Mouse (Mus musculus): ENCODE data around the gene Cd47. TPM values are rescaled to one million over a fixed set of nuclear protein-coding genes. Genes with fewer than 3 reads are reported as not detected.

Gene Cd47
- total RNA-seq, 2 experiments from 2014 or later = 23.3 to 28.9 TPM

DNA sequence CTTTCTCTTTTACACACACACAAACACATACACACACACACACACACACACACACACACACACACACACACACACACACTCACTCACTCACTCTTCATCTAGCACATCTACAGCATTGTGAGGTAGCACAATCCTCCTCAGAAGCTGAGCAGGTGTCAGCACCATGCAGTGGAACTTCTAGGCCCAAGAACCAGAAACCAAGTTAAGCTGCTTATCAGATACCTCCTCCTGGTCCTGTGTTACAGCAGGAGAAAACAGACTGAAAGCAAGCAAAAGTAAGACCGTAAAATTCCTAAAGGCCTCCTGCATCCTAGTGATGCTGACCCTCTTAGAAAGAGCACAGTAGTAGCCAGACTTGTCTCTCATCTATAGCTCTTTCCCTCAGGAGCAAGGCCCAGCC lies 67.9 kb downstream of the Cd47 start:
- DNase-seq = no peak

GRCm38 (mm10) chr16:49873918-49874317 lies 73.6 kb downstream of the Cd47 start:
- DNase-seq = no peak

DNA sequence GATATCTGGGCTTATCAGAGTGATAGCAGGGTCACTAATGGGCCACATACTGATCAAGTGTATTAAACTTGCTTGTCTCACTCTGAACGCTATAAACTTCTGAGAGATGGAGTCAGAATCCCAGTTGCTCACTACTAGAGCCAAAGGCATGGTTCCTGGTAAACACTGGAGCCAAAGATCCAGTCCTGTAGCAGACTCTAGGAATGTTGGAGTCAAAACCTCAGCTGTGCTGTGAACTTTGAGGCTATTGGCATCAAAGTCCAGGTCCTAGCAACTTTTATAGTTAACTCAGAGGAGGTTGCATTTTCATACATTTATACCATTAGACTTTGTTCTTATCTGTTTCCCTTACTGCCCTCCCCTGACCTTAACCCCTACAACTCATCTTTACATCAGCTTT lies 74.2 kb downstream of the Cd47 start:
- DNase-seq = no peak

DNA sequence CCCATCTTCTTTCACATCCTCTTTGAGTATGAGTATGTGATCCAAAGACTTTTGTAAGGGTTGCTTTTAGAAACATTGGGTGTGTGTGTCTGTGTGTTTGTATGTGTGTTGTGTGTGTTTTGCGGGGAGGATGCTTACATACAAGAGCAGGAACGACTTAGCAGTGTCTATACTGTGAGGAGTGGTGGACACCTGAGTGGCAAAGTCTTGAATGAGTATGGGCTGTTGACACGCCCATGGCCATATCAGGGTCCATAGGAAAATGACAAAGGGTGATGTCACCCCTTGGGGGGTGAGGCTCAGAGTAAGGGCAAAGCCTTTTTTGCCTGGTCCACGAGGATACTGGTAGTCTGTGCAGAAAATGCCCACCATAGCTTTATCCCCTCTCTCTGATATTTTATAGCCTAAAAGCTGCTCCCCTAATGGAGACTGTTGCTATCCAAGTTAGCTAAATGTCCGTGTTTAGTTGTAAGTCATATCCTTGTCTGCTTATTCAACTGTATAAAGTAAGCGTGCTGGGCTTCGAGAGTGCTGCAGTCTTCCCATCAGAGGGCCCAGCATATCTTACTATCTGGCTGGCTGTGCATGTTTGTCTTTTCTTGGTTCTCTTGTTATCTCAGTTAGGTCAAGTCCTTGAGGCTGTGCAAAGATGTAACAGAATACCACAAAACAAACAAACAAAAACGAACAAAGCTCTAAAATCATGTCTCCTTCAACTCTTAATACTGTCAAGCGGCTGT lies 76.1 kb downstream of the Cd47 start:
- no peak for DNase-seq

DNA sequence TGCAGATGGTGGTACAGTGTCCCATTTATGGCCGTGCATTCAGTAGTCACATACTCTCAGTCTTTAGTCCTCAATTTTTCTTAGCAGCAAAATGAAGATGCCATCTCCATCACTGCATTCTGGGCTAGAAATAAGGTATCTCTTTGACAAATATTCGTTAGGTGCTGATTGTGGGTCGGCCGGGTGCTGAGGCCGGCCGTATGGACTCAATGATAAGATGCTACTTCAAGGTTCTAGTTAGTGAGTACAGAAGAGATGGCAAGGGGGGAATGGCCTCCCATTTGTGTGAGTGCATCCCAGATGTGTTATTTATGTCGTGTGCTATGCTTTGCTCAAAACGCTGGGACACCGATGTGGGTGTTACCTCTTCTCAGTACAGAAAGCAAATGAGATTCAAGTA lies 76.9 kb downstream of the Cd47 start:
- DNase-seq = no peak

GRCm38 (mm10) chr16:49878051-49878450 lies 77.7 kb downstream of the Cd47 start:
- DNase-seq = no peak

- no peak for DNase-seq
Observed at GRCm38 (mm10) chr16:49886403-49887066, 86.2 kb downstream of the Cd47 start.

DNA sequence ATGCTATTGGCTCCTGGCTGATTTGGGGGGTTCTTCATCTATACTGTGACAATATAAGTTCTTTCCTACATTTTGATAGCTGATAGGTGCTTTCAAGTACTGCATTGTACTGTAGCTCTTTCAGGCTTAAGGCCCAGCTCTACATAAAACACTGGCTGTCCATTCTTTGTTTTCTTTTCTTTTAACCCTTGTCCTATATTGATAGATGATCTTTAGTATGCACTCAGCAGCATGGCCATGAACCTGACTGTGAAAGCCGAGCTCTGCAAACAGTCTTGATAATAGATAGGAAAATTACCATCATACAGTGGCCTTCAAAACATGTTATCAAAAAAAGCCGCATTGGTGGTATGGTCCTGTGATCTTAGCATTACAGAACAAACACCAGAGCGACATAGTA lies 87.0 kb downstream of the Cd47 start:
- no peak for DNase-seq

DNA sequence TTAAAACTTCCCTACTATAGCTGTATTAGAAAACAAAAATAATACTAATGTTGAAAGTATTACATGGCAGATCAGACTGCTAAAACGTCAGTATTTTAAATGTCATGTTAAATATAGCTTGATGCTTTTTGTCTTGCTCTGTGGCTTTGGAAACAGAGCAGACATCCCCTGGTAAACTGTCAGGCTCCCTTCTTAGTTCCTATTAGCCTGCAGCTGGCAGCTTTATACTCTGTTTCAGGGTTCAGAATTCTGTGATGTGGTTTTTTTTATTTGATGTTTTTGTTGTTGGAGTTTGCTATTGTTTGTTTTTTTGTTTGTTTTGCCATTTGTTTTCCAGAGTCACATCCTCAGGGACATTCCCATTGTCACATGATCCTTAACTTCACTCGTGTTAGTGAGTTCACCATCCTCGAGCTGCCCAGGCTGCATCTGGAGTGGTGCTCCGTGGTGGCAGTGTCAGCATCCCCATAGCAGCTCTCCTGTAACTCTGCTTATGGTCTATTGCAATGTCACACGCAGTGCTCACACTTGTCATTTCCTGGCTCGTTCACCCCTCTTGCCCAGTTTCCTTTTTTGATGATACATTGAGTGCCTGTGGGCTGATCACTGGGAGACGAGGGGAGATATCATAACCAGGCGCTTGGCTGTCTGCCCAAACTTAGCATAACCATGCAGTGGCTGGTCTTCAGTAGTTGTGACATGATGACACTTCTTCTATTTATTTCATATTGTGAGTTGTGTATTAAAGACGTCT lies 87.7 kb downstream of the Cd47 start:
- no peak for DNase-seq

DNA sequence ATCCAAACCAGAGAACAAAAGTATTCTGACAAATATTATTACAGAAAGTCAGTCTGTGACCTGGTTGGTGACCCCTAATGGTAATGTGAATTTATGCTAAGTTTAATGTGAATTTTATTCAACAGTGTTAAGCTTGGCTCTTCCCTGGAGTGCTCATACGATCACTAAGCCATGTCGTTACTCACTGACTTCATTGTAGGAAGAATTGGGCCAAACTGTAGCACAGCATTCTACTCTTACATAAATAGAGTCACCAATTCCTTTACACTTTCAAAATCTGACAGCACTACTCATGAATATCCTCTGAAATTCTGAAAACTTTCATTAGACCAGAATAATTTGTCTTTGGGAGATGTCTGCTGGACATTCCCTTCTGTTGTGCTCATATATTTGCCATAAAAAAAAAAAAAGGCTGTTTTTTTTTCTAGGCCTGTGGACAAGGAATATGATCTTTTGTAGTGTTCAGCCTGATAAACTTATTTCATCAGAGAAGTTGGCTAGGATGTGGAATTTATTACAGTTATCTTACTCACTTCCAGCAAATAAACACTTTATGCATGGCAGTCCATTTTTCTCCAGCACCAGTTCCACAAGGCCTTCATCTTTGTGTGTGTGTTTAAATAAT lies 88.8 kb downstream of the Cd47 start:
- no peak for DNase-seq

DNA sequence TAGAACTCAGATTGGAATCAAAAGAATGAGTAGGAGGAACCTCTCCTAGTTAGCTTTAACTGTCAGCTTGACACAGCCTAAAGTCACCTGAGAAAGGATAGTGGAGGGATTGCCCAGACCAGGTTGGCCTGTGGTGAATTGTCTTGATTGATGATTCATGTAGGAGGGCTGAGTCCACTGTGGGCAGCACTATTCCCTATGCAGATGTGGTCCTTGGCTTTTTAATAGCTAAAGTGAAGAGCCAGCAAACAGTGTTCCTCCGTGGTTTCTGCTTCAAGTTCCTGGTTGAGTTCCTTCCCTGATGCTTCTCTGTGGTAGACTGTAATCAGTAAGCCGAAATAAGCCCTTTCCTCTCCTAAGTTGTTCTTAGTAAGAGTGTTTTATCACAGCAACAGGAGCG lies 91.9 kb downstream of the Cd47 start:
- DNase-seq = no peak

- DNase-seq = no peak
Observed at GRCm38 (mm10) chr16:49892945-49893344, 92.6 kb downstream of the Cd47 start.

DNA sequence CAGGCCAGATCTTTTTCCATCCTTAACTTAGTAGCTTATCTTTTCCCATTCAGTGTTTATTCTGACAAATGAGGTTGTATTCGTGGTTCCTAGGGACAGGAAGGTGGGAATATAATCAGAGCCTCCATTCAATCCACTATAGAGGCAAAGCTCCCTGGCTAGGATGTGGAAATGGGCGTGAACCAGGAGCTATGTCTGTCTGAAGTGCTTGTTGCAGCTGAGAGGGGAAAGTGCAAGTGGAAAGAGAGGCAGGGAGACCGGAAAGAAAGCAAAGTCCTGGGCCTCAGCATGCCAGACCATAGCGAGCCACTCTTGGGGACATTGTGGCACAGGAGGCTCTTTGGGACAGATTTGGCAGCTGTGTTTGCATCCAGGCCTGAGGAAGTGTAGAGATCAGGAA lies 94.3 kb downstream of the Cd47 start:
- no peak for DNase-seq

GRCm38 (mm10) chr16:49896132-49896531 lies 95.8 kb downstream of the Cd47 start:
- no peak for DNase-seq

DNA sequence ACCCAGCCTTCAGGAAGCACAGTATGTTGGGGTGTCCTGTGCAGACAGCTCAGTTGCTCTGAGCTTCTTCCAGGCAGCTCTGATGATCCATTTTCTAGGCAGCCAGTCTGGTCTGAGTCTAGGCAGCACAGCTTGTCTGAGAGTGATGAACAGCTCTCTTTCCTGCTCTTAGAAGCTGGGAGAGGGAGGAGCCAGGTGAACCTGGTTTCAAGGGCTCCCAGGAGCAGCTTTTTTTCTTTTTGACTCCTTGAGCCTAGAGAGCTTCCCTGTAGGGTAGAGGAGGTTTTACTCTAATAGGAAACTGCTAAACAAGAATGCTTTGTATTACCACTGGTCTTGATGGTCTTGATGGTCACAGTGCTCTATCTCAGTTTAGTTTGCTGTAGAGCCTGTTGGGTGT lies 101.1 kb downstream of the Cd47 start:
- DNase-seq = no peak

GRCm38 (mm10) chr16:49902083-49902482 lies 101.8 kb downstream of the Cd47 start:
- no peak for DNase-seq

- no peak for DNase-seq
Observed at GRCm38 (mm10) chr16:49904248-49904930, 104.1 kb downstream of the Cd47 start.

GRCm38 (mm10) chr16:49905041-49905440 lies 104.7 kb downstream of the Cd47 start:
- no peak for DNase-seq

GRCm38 (mm10) chr16:49905601-49906001 lies 105.3 kb downstream of the Cd47 start:
- DNase-seq = no peak

GRCm38 (mm10) chr16:49906066-49906465 lies 105.7 kb downstream of the Cd47 start:
- DNase-seq = no peak

DNA sequence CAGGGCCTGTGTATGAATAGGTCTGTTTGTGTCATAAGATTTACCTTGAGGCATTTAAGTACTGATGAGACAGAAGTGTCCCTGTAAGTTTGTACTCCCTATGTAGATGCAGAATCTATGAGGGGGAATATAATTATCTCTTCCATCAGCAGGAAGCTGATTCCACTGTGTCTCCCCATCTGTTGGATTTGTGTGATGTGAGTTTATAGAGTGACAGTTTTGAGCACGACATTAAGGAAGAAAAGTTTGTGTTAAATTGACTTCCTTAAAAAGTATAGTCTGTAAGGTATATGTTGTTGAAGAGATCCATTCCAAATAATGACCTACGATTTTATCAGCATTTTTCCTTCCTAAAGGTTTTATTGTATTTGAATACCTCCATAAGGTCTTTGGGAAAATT lies 106.6 kb downstream of the Cd47 start:
- DNase-seq = no peak

DNA sequence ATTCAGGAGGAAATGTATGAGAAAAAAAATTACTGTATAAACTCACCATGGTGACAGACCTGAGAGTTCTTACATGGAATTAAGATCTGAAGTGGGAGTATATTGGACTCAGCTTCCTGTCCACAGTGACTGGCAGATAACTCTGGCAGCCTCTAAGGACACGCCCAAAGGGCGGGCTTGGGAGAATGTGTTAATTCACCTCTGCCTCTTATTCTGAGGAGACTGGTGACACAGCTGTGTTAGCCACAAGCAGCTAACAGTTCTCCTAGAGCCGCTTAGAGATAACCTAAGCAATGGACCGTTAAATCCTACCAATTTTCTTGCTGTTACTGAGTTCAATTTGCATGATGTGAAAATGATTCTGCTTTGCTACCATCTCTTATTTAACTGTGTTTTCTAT lies 107.0 kb downstream of the Cd47 start:
- DNase-seq = no peak

All from gastrocnemius, postnatal 25 days (tissue).